Mouse (Mus musculus): ENCODE measurements around the gene Lsm7. TPM values are rescaled to one million over a fixed set of nuclear protein-coding genes. Genes with fewer than 3 reads are reported as not detected.
"Not testable (repeated sequence)": the region's sequence is repeated elsewhere in the genome, so short reads cannot be mapped to it uniquely, and the experiment has no call there.

Lsm7 gene
- total RNA-seq, 2 experiments from 2014 or later, result 34.2 to 44.0 TPM

DNA sequence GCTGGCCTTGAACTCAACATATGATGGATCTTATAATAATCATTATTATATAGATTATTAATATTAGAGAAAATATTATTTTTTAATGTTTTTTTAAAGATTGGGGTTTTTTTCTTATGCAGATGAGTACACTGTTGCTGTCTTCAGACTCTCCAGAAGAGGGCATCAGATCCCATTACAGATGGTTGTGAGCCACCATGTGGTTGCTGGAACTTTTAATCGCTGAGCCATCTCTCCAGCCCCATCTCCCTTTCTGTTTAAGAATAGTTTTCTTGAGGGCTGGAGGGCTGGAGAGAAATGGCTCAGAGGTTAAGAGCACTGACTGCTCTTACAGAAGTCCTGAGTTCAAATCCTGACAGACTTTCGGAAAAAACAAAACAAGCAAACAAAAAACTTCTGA lies 33.0 kb downstream of the Lsm7 start:
- no peak for DNase-seq (ENCODE audit: low spot score in 2 of 2)

DNA sequence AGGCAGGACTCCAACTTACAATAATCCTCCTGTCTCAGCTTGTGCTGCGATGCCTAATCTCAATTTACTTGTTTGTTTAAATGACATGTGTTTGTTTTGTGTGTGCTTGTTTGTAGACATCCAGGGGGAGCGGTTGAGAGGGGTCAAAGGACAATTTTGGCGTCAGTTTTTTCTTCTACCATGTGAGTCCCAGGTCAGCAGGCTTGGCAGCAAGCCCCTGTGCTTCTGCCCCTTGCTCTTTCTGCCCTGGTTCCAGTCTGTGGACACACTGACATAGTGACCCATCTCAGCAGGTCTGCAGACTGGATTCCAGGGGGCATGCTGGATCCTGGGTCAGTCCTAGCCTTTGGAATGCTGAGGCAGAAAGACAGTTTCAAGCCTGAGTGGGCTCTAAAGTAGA lies 35.6 kb downstream of the Lsm7 start:
- DNase-seq (ENCODE audit: low spot score in 2 of 2), result no peak
- intact Hi-C loops (cut with DNase I), result loop anchor here (2.0 kb wide), 1 partner anchor 59 kb away; no protein-coding TSS in a partner anchor

More for the DNA sequence above, 33.0 kb downstream of the Lsm7 start:
- intact Hi-C loops (cut with DNase I), result loop anchor here (10.0 kb wide), 1 partner anchor 173 kb away; no protein-coding TSS in a partner anchor

DNA sequence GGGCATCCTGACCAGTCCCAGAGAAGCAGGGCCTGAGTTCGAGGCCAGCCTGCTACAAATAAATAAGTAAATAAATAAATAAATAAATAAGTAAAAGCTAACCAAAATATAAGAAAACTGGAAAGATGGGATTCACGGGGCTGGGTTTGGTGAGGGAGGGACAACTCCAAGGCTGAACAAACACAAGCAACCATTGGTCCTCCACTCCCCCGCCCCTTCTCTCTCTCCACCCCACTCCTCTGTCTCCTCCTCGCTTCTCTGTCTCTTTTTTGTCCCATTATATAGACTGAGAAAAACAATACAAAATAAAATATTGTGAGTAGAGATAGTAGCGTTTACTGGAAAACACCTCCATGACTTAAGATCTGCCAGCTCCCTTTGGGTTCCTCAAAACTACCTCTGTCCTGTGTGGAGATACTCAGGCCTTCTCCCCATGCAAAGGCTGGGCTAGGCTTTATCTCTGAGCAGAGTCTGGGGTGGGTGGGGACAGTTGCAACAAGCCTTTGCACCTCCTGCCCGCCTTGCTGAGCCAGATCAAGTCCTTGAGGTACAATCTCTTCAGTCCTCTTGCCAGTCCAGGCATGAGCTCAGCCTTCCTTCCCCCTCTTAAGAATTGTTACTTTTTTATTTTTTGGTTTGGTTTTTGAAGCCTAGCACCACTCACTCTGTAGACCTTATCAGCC lies 36.3 kb downstream of the Lsm7 start:
- intact Hi-C loops (cut with DNase I), result loop anchor here (2.0 kb wide), 1 partner anchor 60 kb away; no protein-coding TSS in a partner anchor

DNA sequence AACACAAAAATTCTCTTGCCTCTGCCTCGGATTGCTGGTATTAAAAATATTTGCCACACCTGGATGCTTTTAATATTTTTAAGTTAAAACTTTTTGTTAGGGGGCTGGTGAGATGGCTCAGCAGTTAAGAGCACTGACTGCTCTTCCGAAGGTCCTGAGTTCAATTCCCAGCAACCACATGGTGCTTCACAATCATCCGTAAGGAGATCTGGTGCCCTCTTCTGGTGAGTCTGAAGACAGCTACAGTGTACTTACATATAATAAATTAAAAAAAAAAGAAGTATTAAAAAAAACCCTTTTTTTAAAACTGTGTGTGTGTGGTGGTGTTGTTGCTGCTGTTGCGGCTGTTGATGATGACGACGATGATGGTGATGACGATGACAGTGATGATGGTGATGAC lies 37.1 kb downstream of the Lsm7 start:
- DNase-seq (ENCODE audit: low spot score in 2 of 2), result not testable (repeated sequence)
- intact Hi-C loops (cut with DNase I), result loop anchor here (2.0 kb wide), 1 partner anchor 61 kb away; no protein-coding TSS in a partner anchor

More for the DNA sequence above, 36.3 kb downstream of the Lsm7 start:
- DNase-seq (ENCODE audit: low spot score in 2 of 2), result no peak

DNA sequence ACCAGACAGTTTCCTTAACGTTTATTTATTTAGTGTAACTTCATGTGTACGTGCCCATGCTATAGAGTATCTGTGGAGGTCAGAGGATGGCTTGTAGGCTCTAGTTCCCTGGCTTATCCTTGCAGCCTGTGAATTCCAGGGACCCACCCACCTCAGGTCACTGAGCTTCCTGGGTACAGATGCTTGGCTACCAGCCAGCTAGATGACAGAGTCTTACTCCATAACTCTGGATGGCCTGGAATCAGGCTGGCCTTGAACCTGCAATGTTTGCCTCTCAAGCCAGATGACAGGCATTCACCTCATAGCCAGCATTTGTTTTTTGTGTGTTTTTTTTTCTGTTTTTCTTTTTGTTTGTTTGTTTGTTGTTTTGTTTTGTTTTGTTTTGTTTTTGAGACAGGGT lies 37.8 kb downstream of the Lsm7 start:
- intact Hi-C loops (cut with DNase I), result no loop called here
- DNase-seq (ENCODE audit: low spot score in 2 of 2), result no peak

DNA sequence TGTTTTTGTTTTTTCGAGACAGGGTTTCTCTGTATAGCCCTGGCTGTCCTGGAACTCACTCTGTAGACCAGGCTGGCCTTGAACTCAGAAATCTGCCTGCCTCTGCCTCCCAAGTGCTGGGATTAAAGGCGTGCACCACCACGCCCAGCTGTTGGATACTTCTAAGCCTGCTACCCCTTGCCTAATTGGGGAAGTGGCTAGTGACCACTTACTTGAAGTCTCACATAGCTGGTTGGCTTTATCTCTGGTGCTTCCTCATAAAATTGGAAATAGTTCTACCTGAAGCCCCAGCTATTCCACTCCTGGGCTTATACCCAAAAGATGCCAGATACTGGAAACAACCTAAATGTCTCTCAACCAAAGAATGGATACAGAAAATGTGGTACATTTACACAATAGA lies 38.7 kb downstream of the Lsm7 start:
- intact Hi-C loops (cut with DNase I), result not testable (repeated sequence)

DNA sequence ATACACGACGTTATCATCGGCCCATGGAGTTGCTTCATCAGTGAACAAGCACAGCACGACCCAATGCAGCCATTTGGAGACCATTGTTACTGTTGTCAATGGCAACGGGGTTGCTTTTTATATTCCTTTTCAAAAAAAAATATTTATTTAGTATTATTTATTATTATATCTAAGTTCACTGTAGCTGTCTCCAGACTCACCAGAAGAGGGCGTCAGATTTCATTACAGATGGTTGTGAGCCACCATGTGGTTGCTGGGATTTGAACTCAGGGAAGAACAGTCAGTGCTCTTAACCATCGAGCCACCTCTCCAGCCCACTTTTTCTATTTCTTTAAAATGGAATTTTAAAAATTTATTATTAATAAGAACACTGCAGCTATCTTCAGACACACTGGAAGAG lies 40.2 kb downstream of the Lsm7 start:
- DNase-seq (ENCODE audit: low spot score in 2 of 2), result no peak
- intact Hi-C loops (cut with DNase I), result no loop called here

More for the DNA sequence above, 38.7 kb downstream of the Lsm7 start:
- not testable (repeated sequence) for DNase-seq (ENCODE audit: low spot score in 2 of 2)

DNA sequence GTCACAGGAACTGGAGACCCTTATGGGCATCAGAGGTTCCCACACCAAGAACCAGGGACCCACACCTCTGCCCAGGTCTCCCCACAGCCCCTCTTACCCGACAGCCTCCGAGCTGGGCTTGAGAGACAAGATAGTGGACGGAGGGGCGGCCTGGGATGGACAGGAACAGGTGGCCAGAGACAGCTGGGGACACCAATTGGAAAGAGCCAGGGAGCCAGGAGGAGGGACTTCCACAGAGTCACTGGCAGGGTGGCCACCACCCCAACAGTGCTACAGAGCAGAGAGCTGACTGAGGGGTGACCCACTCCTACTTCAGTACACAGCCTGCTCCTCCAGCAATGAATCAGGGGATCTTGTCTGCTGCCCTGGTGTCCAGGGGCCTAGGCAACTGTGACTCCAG lies 41.6 kb downstream of the Lsm7 start, which contains the start of gene Jsrp1:
Jsrp1 (minus strand) TSS at position 133 of the 400 bp plus-strand sequence.
- intact Hi-C loops (cut with DNase I), result no loop called here
- DNase-seq (ENCODE audit: low spot score in 2 of 2), result no peak

DNA sequence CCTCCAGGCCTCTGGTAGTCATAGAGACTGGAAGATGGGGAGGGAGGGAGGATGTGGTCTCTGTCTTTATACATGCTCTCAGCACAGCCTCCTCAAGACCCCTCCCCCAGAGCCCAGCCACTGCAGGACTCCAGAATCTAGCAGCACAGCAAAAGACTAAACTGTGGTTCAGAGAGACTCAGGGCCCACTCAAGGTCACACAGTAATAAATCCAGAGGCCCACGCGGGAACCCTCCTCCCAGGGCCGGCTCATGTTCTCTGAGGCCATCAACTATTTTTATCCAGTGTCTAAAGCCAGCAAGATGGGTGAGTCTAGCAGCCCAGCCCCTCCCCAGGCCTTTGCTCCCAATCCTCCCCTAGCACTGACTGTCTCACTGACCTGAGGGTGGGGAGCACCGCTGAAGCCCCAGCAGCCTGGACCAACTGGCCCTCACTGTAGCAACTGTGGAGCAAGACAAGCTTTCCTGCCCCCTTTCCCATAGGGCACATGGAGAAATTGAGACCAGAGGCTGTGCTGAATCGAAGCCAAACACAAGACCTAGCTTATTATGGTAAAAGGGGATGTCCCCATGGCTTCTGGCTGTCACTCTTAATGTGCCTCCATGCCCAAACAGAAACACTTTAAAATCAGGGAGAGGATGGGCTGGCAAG lies 42.5 kb downstream of the Lsm7 start:
- intact Hi-C loops (cut with DNase I), result no loop called here
- DNase-seq (ENCODE audit: low spot score in 2 of 2), result no peak

DNA sequence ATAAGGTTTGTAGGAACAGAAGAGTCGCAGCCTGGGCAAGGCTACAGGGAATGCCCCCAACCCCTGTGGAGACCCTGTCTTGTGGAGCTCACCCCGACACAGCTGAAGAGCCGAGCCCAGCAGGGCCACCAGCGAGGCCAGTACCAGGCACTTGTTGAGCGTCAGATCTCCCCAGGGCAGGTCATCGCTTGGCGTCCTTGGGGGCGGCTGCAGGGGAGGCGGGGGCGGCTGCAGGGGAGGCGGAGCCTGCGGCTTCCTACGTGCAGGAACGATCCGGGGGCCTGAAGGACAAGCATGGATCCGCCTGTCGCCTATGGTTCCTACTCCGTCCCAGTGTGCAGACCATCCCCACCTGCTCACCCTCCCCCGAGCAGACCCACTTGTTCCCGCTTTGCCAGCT lies 44.9 kb downstream of the Lsm7 start:
- DNase-seq (ENCODE audit: low spot score in 2 of 2), result no peak
- intact Hi-C loops (cut with DNase I), result no loop called here

DNA sequence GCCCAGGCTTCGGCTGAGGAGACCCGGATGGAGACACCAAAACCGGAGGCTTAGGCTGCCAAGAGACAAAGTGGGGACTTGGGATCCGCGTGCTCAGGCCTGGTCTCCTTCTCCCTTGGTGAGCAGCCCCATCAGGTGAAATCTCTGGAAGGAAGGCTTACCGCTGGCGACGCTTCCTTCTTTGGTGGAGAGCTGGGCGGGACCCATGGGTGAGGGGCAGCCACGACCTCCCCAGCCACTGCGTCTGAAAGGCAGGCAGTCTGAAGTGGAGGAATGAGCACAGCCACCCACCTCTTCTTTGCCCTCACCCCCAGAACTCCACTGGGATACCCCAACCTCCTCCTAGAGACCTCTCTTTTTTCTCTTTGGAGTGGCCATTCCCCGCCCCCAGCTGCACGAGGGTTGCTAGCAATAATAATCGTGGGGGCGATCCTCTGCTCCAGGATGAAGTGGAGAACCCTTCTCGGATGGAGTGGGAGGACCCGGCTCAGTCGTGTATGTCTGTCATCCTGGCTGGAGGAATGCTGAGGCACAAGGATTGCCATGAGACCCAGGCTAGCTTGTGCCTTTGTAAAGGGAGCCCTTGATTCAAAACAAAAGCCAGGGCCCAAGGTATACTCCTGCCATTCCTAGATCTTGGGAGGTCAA lies 45.9 kb downstream of the Lsm7 start:
- intact Hi-C loops (cut with DNase I), result loop anchor here (5.0 kb wide), 1 partner anchor 52 kb away; the partner anchor contains the start of gene Dot1l
- peak in 1 of 2 experiments; percentile 55 for DNase-seq (ENCODE audit: low spot score in 2 of 2)

DNA sequence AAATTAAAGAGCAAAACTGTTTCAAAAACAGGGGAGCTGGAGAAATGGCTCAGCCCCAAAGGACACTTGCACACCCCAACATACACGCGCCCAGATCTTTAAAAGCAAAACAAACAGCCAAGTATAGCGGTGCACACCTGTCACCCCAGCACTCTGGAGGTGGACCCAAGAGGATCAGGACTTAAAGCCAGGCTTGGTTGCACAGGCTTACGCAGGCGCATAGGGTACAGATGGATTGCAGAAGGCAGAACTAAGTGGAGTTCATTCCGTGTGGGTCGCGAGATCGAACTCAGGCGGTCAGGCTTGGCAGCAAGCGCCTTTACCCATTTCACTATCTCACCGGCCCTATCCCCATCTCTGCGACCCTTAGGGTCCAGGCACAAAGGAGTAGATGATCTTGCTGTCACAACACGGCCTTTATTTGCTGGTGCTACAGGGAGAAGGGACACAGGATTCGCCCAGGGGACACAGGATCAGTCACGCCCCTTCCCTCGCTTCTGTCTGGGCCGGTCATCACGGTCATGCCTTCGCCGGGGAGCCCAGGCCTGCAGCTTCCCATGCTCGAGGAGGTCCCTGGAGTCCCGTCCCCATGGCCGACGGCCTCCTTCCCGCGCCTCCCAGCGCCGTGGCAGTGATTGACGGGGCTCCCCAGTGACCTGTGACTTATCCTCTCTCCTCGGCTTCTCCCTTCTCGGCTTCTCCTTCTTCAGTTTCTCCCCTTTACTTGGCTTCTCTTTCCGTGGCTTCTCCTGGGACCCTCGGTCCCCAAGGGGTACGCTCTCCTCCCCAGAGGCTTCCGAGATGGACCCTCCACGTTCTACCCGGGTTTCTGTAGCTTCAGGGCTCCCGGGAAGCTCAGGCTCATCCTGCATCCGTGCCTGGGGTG lies 46.7 kb downstream of the Lsm7 start:
- intact Hi-C loops (cut with DNase I), result loop anchor here (5.0 kb wide), 1 partner anchor 51 kb away; the partner anchor contains the start of gene Dot1l
- DNase-seq (ENCODE audit: low spot score in 2 of 2), result peak in 1 of 2 experiments; percentile 47

DNA sequence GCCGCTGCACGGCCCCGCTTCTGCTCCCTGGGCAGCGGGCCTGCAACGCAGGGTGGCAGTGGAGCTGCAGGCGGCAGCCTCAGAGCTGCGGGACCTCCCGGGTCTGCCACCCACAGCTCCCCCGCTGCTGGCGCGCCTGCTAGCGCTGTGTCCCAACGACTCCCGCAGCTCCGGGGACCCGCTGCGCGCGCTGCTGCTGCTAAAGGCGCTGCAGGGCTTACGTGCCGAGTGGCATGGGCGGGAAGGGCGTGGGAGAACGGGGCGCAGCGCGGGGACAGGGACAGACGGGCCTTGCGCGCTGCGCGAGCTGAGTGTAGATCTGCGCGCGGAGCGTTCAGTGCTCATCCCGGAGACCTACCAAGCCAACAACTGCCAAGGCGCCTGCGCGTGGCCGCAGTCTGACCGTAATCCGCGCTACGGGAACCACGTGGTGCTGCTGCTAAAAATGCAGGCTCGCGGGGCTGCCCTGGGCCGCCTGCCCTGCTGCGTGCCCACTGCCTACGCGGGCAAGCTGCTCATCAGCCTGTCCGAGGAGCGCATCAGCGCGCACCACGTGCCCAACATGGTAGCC lies 47.9 kb downstream of the Lsm7 start:
- peak; percentile 91 to 93 for DNase-seq (ENCODE audit: low spot score in 2 of 2)
- intact Hi-C loops (cut with DNase I), result loop anchor here (5.0 kb wide), 1 partner anchor 50 kb away; the partner anchor contains the start of gene Dot1l

DNA sequence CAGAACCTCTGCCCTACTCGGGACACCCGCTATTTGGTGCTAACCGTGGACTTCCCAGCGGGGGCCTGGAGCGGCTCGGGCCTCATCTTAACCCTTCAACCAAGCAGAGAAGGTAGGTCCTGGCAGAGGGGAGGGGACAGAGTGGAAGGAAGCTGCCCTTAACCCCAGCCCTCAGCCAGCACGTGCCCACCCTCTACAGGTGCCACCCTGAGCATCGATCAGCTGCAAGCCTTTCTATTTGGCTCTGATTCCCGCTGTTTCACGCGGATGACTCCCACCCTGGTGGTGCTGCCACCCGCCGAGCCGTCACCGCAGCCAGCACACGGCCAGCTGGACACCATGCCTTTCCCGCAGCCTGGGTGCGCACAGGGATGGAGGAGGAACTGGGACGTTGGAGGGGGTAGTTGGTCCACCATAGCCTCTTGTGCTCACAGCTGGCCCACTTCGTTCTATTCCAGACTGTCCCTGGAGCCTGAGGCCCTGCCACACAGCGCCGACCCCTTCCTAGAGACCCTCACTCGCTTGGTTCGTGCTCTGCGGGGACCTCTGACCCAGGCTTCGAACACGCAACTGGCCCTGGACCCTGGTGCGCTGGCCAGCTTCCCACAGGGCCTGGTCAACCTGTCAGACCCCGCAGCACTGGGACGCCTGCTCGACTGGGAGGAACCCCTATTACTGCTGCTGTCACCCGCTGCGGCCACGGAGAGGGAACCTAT lies 48.5 kb downstream of the Lsm7 start:
- peak in 1 of 2 experiments; percentile 33 for DNase-seq (ENCODE audit: low spot score in 2 of 2)
- intact Hi-C loops (cut with DNase I), result loop anchor here (5.0 kb wide), 1 partner anchor 49 kb away; the partner anchor contains the start of gene Dot1l

DNA sequence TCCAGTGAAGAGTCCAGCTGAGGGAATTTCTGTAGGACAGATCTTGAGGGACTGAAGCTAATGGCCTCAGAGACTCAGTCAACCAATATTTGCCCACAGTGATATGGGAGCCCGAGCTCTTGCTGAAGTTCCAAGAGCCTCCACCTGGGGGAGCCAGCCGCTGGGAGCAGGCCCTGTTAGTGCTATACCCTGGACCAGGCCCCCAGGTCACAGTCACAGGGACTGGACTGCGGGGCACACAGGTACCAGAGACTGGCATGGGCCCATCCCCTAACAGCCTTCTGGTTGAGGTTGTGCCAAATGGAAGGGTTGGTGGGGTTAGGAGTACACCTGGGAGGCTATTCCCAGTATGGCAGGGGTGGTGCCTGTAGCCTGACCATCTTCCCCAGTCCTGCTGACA lies 49.1 kb downstream of the Lsm7 start:
- intact Hi-C loops (cut with DNase I), result loop anchor here (5.0 kb wide), 1 partner anchor 49 kb away; the partner anchor contains the start of gene Dot1l
- peak; percentile 69 to 73 for DNase-seq (ENCODE audit: low spot score in 2 of 2)

DNA sequence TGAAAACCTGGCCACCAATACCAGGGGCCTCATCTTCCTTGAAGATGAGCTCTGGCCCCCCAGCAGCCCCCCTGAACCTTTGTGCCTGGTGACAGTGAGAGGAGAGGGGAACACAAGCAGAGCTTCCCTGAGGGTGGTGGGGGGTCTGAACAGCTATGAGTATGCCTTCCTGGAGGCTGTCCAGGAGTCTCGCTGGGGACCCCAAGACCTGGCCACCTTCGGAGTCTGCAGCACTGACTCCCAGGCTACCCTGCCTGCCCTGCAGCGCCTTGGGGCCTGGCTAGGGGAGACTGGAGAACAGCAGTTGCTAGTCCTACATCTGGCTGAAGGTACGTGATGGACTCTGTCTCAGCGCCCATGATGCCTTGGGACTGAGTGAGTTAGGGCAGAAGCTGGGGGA lies 49.7 kb downstream of the Lsm7 start:
- DNase-seq (ENCODE audit: low spot score in 2 of 2), result no peak
- intact Hi-C loops (cut with DNase I), result loop anchor here (5.0 kb wide), 1 partner anchor 48 kb away; the partner anchor contains the start of gene Dot1l

DNA sequence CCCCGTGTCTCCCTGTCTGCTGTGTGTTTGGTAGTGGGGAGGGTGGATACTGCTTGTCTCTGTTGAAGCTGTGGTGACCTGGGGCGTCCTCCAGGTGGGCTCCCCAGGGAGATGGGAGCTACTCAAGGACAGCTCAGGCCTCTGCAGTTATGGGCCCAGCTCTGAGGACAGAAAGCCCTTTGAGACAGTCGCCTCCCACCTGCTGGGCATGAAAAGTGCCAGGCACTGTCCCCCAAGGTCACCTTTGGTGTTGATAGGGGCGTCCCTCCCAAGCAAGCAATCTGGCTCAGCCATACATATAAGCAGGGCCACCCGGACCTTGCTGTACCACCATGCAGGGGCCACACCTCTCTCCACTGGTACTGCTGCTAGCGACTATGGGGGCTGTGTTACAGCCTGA lies 50.1 kb downstream of the Lsm7 start, which contains the start of gene Amh:
Amh (plus strand) TSS at position 328 of the 400 bp plus-strand sequence.
- intact Hi-C loops (cut with DNase I), result loop anchor here (5.0 kb wide), 1 partner anchor 48 kb away; the partner anchor contains the start of gene Dot1l
- DNase-seq (ENCODE audit: low spot score in 2 of 2), result peak in 1 of 2 experiments; percentile 3

DNA sequence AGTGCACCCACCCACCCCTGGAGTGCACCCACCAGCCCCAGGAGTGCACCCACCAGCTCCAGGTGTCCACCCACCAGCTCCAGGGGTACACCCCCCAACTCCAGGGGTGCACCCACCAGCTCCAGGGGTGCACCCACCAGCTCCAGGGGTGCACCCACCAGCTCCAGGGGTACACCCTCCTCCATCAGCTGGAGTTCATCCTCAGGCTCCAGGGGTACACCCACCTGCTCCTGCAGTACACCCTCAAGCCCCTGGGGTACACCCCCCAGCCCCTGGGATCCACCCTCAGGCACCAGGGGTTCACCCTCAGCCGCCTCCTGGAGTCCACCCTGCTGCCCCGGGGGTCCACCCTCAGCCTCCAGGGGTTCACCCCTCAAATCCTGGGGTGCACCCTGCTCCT lies 50.7 kb downstream of the Lsm7 start:
- intact Hi-C loops (cut with DNase I), result no loop called here
- no peak for DNase-seq (ENCODE audit: low spot score in 2 of 2)

Measured in left cerebral cortex, postnatal 36 days (tissue).